Mouse (Mus musculus) limb, embryonic 15.5 days (tissue): ENCODE data around the gene Gm6169. TPM values are rescaled to one million over a fixed set of nuclear protein-coding genes. Genes with fewer than 3 reads are reported as not detected.
A peak's percentile ranks its signal among the peaks of the same experiment; 100 is the strongest.
"Not testable (repeated sequence)": the region's sequence is repeated elsewhere in the genome, so short reads cannot be mapped to it uniquely, and the experiment has no call there.

Source experiments
- ATAC-seq: fragments of 200-750 bp; cut with Nextera tagmentation; 2 replicates; pipeline ENCODE4 v1.8.0; 2017; ENCODE audit warnings: low read depth, moderate TSS enrichment; ENCODE audit not compliant: insufficient number of reproducible peaks, low FRiP score, low TSS enrichment
- H3K27ac ChIP-seq: fragments of 300-500 bp; sonication (generic); 2 replicates; pipeline ENCODE4 v1.5.1; 2015; ENCODE audit warnings: moderate library complexity, mild to moderate bottlenecking, inconsistent platforms
- H3K27me3 ChIP-seq: fragments of 300-500 bp; sonication (generic); 2 replicates; pipeline ENCODE4 v1.6.1; 2015; ENCODE audit warnings: inconsistent platforms
- H3K36me3 ChIP-seq: fragments of 300-500 bp; sonication (generic); 2 replicates; pipeline ENCODE4 v1.6.1; 2015; ENCODE audit warnings: inconsistent platforms
- H3K4me1 ChIP-seq: fragments of 300-500 bp; sonication (generic); 2 replicates; pipeline ENCODE4 v1.6.1; 2015; ENCODE audit warnings: inconsistent platforms
- H3K4me2 ChIP-seq: fragments of 300-500 bp; sonication (generic); 2 replicates; pipeline ENCODE4 v1.6.1; 2015; ENCODE audit warnings: mild to moderate bottlenecking, inconsistent platforms
- H3K4me3 ChIP-seq: fragments of 300-500 bp; sonication (generic); 2 replicates; pipeline ENCODE4 v1.5.1; 2015; ENCODE audit warnings: mild to moderate bottlenecking, inconsistent platforms
- H3K9ac ChIP-seq: fragments of 300-500 bp; sonication (generic); 2 replicates; pipeline ENCODE4 v1.6.1; 2015; ENCODE audit warnings: inconsistent platforms
- H3K9me3 ChIP-seq: fragments of 300-500 bp; sonication (generic); 2 replicates; pipeline ENCODE4 v1.6.1; 2016; ENCODE audit warnings: inconsistent platforms
- WGBS: fragments of 180-500 bp; shearing (Covaris S2); methylation state at CpG from one replicate; pipeline ENCODE4 v1.1.7; 2015; 5-methylcytosine and 5-hydroxymethylcytosine counted together
- polyA plus RNA-seq: library from polyadenylated mRNA; unstranded; fragments of >200 nt; fragmentation: Nextera tagmentation; extraction: Ambion mirVana; gene quantifications from 2 replicates; pipeline ENCODE4 v1.2.1, GENCODE M21; 2015

Gm6169 gene
- polyA plus RNA-seq, 1 experiment from 2014 or later, result 3.5 TPM

- Histone ChIP-seq H3K4me2 (no peak overlapping the region), H3K4me1 (0 out of 2 replicates have a peak, but pooled peaks cover 9% of the 10 kb centered on the region), H3K27me3 (peaks cover 23% of the 10 kb centered on the region), H3K9me3 (no peaks in the 10 kb centered on the region), H3K4me3 (no peak overlapping the region), H3K36me3 (no peaks in the 10 kb centered on the region), H3K27ac (no peak overlapping the region), H3K9ac (no peak overlapping the region)
- 18% methylated on average over 6 of the region's 6 CpGs for WGBS
- ATAC-seq, result no peak
Observed at GRCm38 (mm10) chr13:97067691-97068090, 31.3 kb downstream of the Gm6169 start.

- WGBS, result 64% methylated on average over 15 of the region's 15 CpGs
- Histone ChIP-seq H3K4me1 (0 out of 2 replicates have a peak, but pooled peaks cover 9% of the 10 kb centered on the region), H3K9ac (no peak within 1 kb of the TSS), H3K4me3 (no peak within 1 kb of the TSS), H3K4me2 (no peak within 1 kb of the TSS), H3K36me3 (no peaks in the 10 kb centered on the region), H3K9me3 (no peaks in the 10 kb centered on the region), H3K27me3 (peaks cover 22% of the 10 kb centered on the region), H3K27ac (no peak within 1 kb of the TSS)
- ATAC-seq, result no peak
Observed at GRCm38 (mm10) chr13:97066649-97067550, 32.1 kb downstream of the Gm6169 start, which contains the start of gene Fam169a. Fam169a (plus strand) TSS chr13:97067286.

GRCm38 (mm10) chr13:97064844-97065621 lies 34.0 kb downstream of the Gm6169 start:
- not testable (repeated sequence) for ATAC-seq

GRCm38 (mm10) chr13:97064413-97064812 lies 34.6 kb downstream of the Gm6169 start:
- no peaks in the 10 kb centered on the region for H3K9me3 ChIP-seq
- no peak for ATAC-seq
- H3K4me3 ChIP-seq, result no peak overlapping the region
- no peak overlapping the region for H3K4me2 ChIP-seq
- no peak overlapping the region for H3K27ac ChIP-seq
- 0 out of 2 replicates have a peak, but pooled peaks cover 4% of the 10 kb centered on the region for H3K4me1 ChIP-seq
- no peak overlapping the region for H3K9ac ChIP-seq
- WGBS, result 40% methylated on average over 3 of the region's 3 CpGs
- no peaks in the 10 kb centered on the region for H3K36me3 ChIP-seq
- peaks cover 6% of the 10 kb centered on the region; the same call in 1 of the 2 replicates for H3K27me3 ChIP-seq

More at GRCm38 (mm10) chr13:97064844-97065621, 34.0 kb downstream of the Gm6169 start:
- not testable (repeated sequence) for H3K4me1 ChIP-seq, H3K27ac ChIP-seq, H3K9ac ChIP-seq, H3K36me3 ChIP-seq, H3K4me3 ChIP-seq, H3K4me2 ChIP-seq, H3K9me3 ChIP-seq
- peaks cover 11% of the 10 kb centered on the region for H3K27me3 ChIP-seq
- 49% methylated on average over 18 of the region's 18 CpGs for WGBS

GRCm38 (mm10) chr13:97063431-97063830 lies 35.6 kb downstream of the Gm6169 start:
- Histone ChIP-seq H3K36me3 (no peaks in the 10 kb centered on the region), H3K9ac (no peak overlapping the region), H3K9me3 (no peaks in the 10 kb centered on the region), H3K4me1 (0 out of 2 replicates have a peak, but pooled peaks cover 4% of the 10 kb centered on the region), H3K27me3 (peaks cover 6% of the 10 kb centered on the region; the same call in 1 of the 2 replicates), H3K4me2 (no peak overlapping the region), H3K27ac (no peak overlapping the region), H3K4me3 (no peak overlapping the region)
- no peak for ATAC-seq
- 79% methylated on average over 2 of the region's 2 CpGs for WGBS

GRCm38 (mm10) chr13:97062151-97062550 lies 36.9 kb downstream of the Gm6169 start:
- WGBS, result 91% methylated on average over 3 of the region's 3 CpGs
- H3K9ac ChIP-seq, result no peak overlapping the region
- no peak overlapping the region for H3K4me3 ChIP-seq
- no peak overlapping the region for H3K4me2 ChIP-seq
- H3K4me1 ChIP-seq, result peaks cover 4% of the 10 kb centered on the region; the same call in 1 of the 2 replicates
- no peak overlapping the region for H3K27ac ChIP-seq
- no peaks in the 10 kb centered on the region for H3K9me3 ChIP-seq
- no peaks in the 10 kb centered on the region for H3K36me3 ChIP-seq
- peaks cover 2% of the 10 kb centered on the region; the same call in 1 of the 2 replicates for H3K27me3 ChIP-seq
- ATAC-seq, result no peak

- no peak overlapping the region for H3K4me2 ChIP-seq
- H3K4me3 ChIP-seq, result no peak overlapping the region
Observed at GRCm38 (mm10) chr13:97060331-97060730, 38.7 kb downstream of the Gm6169 start.

GRCm38 (mm10) chr13:97059746-97060145 lies 39.3 kb downstream of the Gm6169 start:
- no peak overlapping the region for H3K27ac ChIP-seq
- H3K27me3 ChIP-seq, result no peaks in the 10 kb centered on the region
- 91% methylated on average over 6 of the region's 6 CpGs for WGBS
- peaks cover 4% of the 10 kb centered on the region; the same call in 1 of the 2 replicates for H3K4me1 ChIP-seq
- no peak overlapping the region for H3K4me3 ChIP-seq
- H3K4me2 ChIP-seq, result no peak overlapping the region
- no peak for ATAC-seq
- no peaks in the 10 kb centered on the region for H3K9me3 ChIP-seq
- H3K36me3 ChIP-seq, result no peaks in the 10 kb centered on the region
- no peak overlapping the region for H3K9ac ChIP-seq

More at GRCm38 (mm10) chr13:97060331-97060730, 38.7 kb downstream of the Gm6169 start:
- 44% methylated on average over 3 of the region's 8 CpGs for WGBS
- Histone ChIP-seq H3K36me3 (no peaks in the 10 kb centered on the region), H3K27ac (no peak overlapping the region), H3K27me3 (no peaks in the 10 kb centered on the region), H3K9ac (no peak overlapping the region), H3K4me1 (peaks cover 4% of the 10 kb centered on the region; the same call in 1 of the 2 replicates), H3K9me3 (no peaks in the 10 kb centered on the region)
- ATAC-seq, result no peak

GRCm38 (mm10) chr13:97057817-97058216 lies 41.2 kb downstream of the Gm6169 start:
- H3K27me3 ChIP-seq, result no peaks in the 10 kb centered on the region
- no peaks in the 10 kb centered on the region for H3K9me3 ChIP-seq
- H3K4me3 ChIP-seq, result no peak overlapping the region
- no peak for ATAC-seq
- H3K27ac ChIP-seq, result no peak overlapping the region
- no peak overlapping the region for H3K4me2 ChIP-seq
- H3K9ac ChIP-seq, result no peak overlapping the region
- 37% methylated on average over 4 of the region's 4 CpGs for WGBS
- no peaks in the 10 kb centered on the region; the same call in 1 of the 2 replicates for H3K4me1 ChIP-seq
- no peaks in the 10 kb centered on the region for H3K36me3 ChIP-seq

GRCm38 (mm10) chr13:97053844-97054243 lies 45.2 kb downstream of the Gm6169 start:
- Histone ChIP-seq H3K4me1 (no peaks in the 10 kb centered on the region; the same call in 1 of the 2 replicates), H3K9me3 (no peaks in the 10 kb centered on the region), H3K36me3 (no peaks in the 10 kb centered on the region), H3K27me3 (no peaks in the 10 kb centered on the region), H3K4me3 (no peak overlapping the region), H3K9ac (no peak overlapping the region), H3K27ac (no peak overlapping the region), H3K4me2 (no peak overlapping the region)
- ATAC-seq, result peak; percentile 24; the same call in 1 of the 2 replicates
- WGBS, result 73% methylated on average over 8 of the region's 8 CpGs

- no peak overlapping the region for H3K4me2 ChIP-seq
- no peak overlapping the region for H3K27ac ChIP-seq
- no peaks in the 10 kb centered on the region; the same call in 1 of the 2 replicates for H3K4me1 ChIP-seq
- H3K9ac ChIP-seq, result no peak overlapping the region
- no peak for ATAC-seq
- no peak overlapping the region for H3K4me3 ChIP-seq
- 17% methylated on average over 11 of the region's 11 CpGs for WGBS
- H3K36me3 ChIP-seq, result no peaks in the 10 kb centered on the region
- H3K9me3 ChIP-seq, result no peaks in the 10 kb centered on the region
- H3K27me3 ChIP-seq, result no peaks in the 10 kb centered on the region
Observed at GRCm38 (mm10) chr13:97052667-97053066, 46.4 kb downstream of the Gm6169 start.
